Mouse (Mus musculus) cerebellum, adult 2 months (tissue): Measurements from ENCODE around the gene Ank2. TPM values are rescaled to one million over a fixed set of nuclear protein-coding genes. Genes with fewer than 3 reads are reported as not detected.

Experiments
- DNase-seq, 2 experiments: peaks; one replicate each; pipeline ENCODE4 v3.0.0; 2021
- H3K27ac ChIP-seq: fragments of 200-500 bp; 2 replicates; pipeline ENCODE4 v1.5.1; 2012; ENCODE audit warnings: low read length, control low read depth, inconsistent platforms; ENCODE audit not compliant: insufficient read depth
- H3K27me3 ChIP-seq: fragments of 200-500 bp; 2 replicates; pipeline ENCODE4 v1.6.1; 2012; ENCODE audit warnings: inconsistent platforms, mild to moderate bottlenecking, low read length, moderate library complexity; ENCODE audit not compliant: control insufficient read depth, insufficient read depth
- H3K4me1 ChIP-seq: fragments of 200-500 bp; 2 replicates; pipeline ENCODE4 v1.6.1; 2011; ENCODE audit warnings: low read length; ENCODE audit not compliant: control insufficient read depth, insufficient read depth
- H3K4me3 ChIP-seq: fragments of 200-500 bp; replicated peaks from 2 replicates; pipeline ENCODE3; 2011; ENCODE audit warnings: mild to moderate bottlenecking, low read depth, low read length, control low read depth; ENCODE audit not compliant: insufficient read depth
- CTCF ChIP-seq: fragments of 200-500 bp; IDR thresholded peaks from 2 replicates; pipeline ENCODE4 v1.5.1; 2011; ENCODE audit warnings: low read depth, mild to moderate bottlenecking, control low read depth, low read length, moderate library complexity, borderline replicate concordance; ENCODE audit not compliant: insufficient read depth
- POLR2A ChIP-seq: fragments of 200-500 bp; IDR thresholded peaks from 2 replicates; pipeline ENCODE4 v1.6.1; 2011; ENCODE audit warnings: low read length, control low read depth, borderline replicate concordance; ENCODE audit not compliant: insufficient read depth
- WGBS: fragments of 180-500 bp; shearing (Covaris S2); methylation state at CpG from one replicate; pipeline ENCODE4 v1.1.7; 2018; 5-methylcytosine and 5-hydroxymethylcytosine counted together
- polyA plus RNA-seq: library from polyadenylated mRNA; depleted of rRNA; stranded (reverse); fragments of >200 nt; gene quantifications from 2 replicates; pipeline ENCODE4 v1.2.3, GENCODE M21; 2012; rRNA removed

Ank2 gene
- polyA plus RNA-seq, 1 experiment, result 457 TPM

DNA sequence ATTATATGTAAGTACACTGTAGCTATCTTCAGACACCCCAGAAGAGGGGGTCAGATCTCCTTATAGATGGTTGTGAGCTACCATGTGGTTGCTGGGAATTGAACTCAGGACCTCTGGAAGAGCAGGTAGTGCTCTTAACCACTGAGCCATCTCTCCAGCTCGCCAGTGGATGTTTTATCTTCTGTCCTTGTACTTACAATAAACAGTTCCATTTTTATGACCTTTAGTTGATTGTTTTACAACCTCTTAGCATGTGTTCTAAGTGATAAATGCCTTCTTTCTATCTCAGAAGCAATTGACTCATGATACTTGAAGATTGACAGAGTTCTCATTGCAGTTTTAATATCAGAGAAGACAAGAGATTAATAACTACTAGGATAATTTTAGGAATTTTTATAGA, 620.9 kb downstream of the Ank2 start:
- DNase-seq, result no peak
- Histone ChIP-seq H3K27ac (no peak overlapping the region), H3K4me1 (no peaks in the 10 kb centered on the region), H3K27me3 (no peaks in the 10 kb centered on the region), H3K4me3 (no peak overlapping the region)
- no peak for TF ChIP-seq POLR2A
- no peak for TF ChIP-seq CTCF
- WGBS, result 56% methylated on average over 1 of the region's 1 CpGs

Other genes starting within 250 kb of the Ank2 start
- 14.3 and 14.8 TPM in 2 replicates for gene Larp7, start 54.0 kb upstream of the Ank2 start, polyA plus RNA-seq
- gene Zgrf1, start 54.1 kb upstream of the Ank2 start, polyA plus RNA-seq, result 6.4 and 7.4 TPM in 2 replicates
- 0.31 and 0.49 TPM in 2 replicates for gene Neurog2, start 133.8 kb upstream of the Ank2 start, polyA plus RNA-seq